Comparison of ENCODE assay signal across 12 mouse cellular contexts in the genomic region with DNA sequence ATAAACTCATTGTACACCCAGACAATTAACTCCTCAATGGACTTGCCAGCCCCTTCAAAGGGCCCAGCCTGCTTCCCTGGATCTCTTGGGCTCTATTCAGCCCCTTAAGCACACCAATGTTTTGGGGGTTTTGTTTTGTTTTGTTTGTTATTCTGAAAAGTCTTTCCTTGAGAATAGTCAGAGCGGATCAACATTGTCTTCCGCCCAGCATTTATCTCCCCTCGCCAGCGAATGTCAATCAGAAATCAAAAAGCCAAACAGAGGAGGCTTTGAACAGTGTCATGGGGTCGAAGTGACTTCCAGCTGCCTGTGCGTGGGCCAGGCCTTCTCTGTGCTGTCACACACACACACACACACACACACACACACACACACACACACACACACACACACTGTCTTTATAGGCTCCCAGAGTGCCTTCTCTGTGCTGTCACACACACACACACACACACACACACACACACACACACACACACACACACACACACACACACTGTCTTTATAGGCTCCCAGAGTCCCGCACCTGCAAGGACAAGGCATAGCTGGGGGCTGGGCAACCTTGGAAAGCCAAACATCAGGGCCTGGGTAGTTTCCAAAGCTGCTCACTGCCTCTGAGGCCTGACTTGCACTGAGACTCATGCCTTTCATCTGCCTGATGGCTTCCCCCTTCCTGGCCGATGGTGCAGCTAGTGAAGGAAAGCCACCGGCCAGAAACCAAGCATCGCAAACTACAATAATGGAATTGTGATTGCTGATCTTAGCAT.
DNase-seq lines count a peak whose midpoint lies in the region; ATAC-seq lines count a peak whose summit lies in the region.
"Had no signal": no experiment of that assay in that cellular context is flagged by ENCODE, and none has a peak within 500 bp of the region (broad histone marks: within the 10 kb centered on the region; RNA-seq: fewer than 3 reads in every experiment).

No protein-coding gene starts in this region.

- no peak overlapping the region for H3K4me3 ChIP-seq in hindbrain, embryonic 10.5 days
- no peak overlapping the region for H3K4me3 ChIP-seq in midbrain, embryonic 14.5 days (replicated peaks; ENCODE audit: low read depth, low read length)
- H3K4me3 ChIP-seq in heart, embryonic 10.5 days: no peak overlapping the region

- peak overlapping the region; percentile 82 for H3K27ac ChIP-seq in hindbrain, embryonic 10.5 days
- H3K27ac ChIP-seq in midbrain, embryonic 14.5 days (replicated peaks; ENCODE audit: low read depth, low read length): peak overlapping the region; percentile 21; the same call in 1 of the 2 replicates
- no peak overlapping the region for H3K27ac ChIP-seq in heart, embryonic 10.5 days

- intact Hi-C loops in heart, postnatal 10 days (cut with DNase I): no loop called here

- peak; percentile 67 for ATAC-seq in midbrain, embryonic 14.5 days (ENCODE audit: low FRiP score, low TSS enrichment)

- peak; percentile 66 for DNase-seq in heart, adult 11 months
- no peak for DNase-seq in heart, postnatal 10 days
- peak; percentile 36 for DNase-seq in brain, adult 2 months (ENCODE audit: low read depth, low spot score)
- DNase-seq in hindbrain, embryonic 10.5 days (ENCODE audit: low spot score): peak; percentile 68
- DNase-seq in midbrain, embryonic 14.5 days: peak; percentile 59
- DNase-seq in kidney, adult 8-10 months: no peak
- DNase-seq in urinary bladder, postnatal 36 days (ENCODE audit: low spot score in 2 of 2): no peak
- DNase-seq in heart, embryonic 10.5 days (ENCODE audit: low spot score): no peak
- DNase-seq: cerebellum, adult 9-10 months; heart, postnatal 4 days; lung, adult 2 months had no signal

- WGBS in hindbrain, embryonic 10.5 days: 16% methylated on average over 10 of the region's 10 CpGs
- 9% methylated on average over 10 of the region's 10 CpGs for WGBS in midbrain, embryonic 14.5 days
- 51% methylated on average over 10 of the region's 10 CpGs for WGBS in heart, embryonic 10.5 days

- no peak overlapping the region for H3K4me2 ChIP-seq in midbrain, embryonic 14.5 days (ENCODE audit: low read length)

- peaks cover 50% of the 10 kb centered on the region for H3K4me1 ChIP-seq in hindbrain, embryonic 10.5 days (replicated peaks)
- H3K4me1 ChIP-seq in midbrain, embryonic 14.5 days (ENCODE audit: control insufficient read depth, insufficient read depth, low read length): peaks cover 4% of the 10 kb centered on the region; the same call in 1 of the 2 replicates
- H3K4me1 ChIP-seq in heart, embryonic 10.5 days: peaks cover 20% of the 10 kb centered on the region

- no peak overlapping the region for H3K9ac ChIP-seq in midbrain, embryonic 14.5 days (replicated peaks; ENCODE audit: low read length)

- H3K27me3 ChIP-seq in hindbrain, embryonic 10.5 days (ENCODE audit: insufficient read depth, poor library complexity, severe bottlenecking): peaks cover 75% of the 10 kb centered on the region
- no peaks in the 10 kb centered on the region for H3K27me3 ChIP-seq in midbrain, embryonic 14.5 days (ENCODE audit: control insufficient read depth, insufficient read depth, low read length)
- no peaks in the 10 kb centered on the region for H3K27me3 ChIP-seq in heart, embryonic 10.5 days (ENCODE audit: insufficient read depth, poor library complexity, severe bottlenecking)

- H3K36me3 ChIP-seq in hindbrain, embryonic 10.5 days: 0 out of 2 replicates have a peak, but pooled peaks cover under 1% of the 10 kb centered on the region
- no peaks in the 10 kb centered on the region for H3K36me3 ChIP-seq in midbrain, embryonic 14.5 days (ENCODE audit: control insufficient read depth, insufficient read depth, low read length)
- H3K36me3 ChIP-seq in heart, embryonic 10.5 days: no peaks in the 10 kb centered on the region

- H3K9me3 ChIP-seq in hindbrain, embryonic 10.5 days: no peaks in the 10 kb centered on the region
- no peaks in the 10 kb centered on the region for H3K9me3 ChIP-seq in midbrain, embryonic 14.5 days (ENCODE audit: control insufficient read depth, low read length)
- H3K9me3 ChIP-seq in heart, embryonic 10.5 days: no peaks in the 10 kb centered on the region
- H3K9me3 ChIP-seq: G1E had no signal

Comparison
In these comparisons a context has a peak if more than half of its experiments do, and no peak if none do; other contexts are left out.
1. DNase-seq: peak in heart, adult 11 months (single experiment), brain, adult 2 months (single experiment), hindbrain, embryonic 10.5 days (single experiment) and midbrain, embryonic 14.5 days (single experiment); none in heart, postnatal 10 days (0 of 2), kidney, adult 8-10 months (0 of 2), urinary bladder, postnatal 36 days (0 of 2) and heart, embryonic 10.5 days (single experiment).